Mouse (Mus musculus) C2C12 (cell line): ENCODE data around the gene Cdc42se2.

Experiments
- CEBPB ChIP-seq: IDR thresholded peaks from one replicate; pipeline ENCODE4 v1.6.1; 2011; ENCODE audit warnings: low read depth, mild to moderate bottlenecking, control low read depth, moderate library complexity
- CTCF ChIP-seq: IDR thresholded peaks from one replicate; pipeline ENCODE4 v1.5.1; 2011; ENCODE audit not compliant: control insufficient read depth, insufficient read depth, insufficient read length
- MAX ChIP-seq: IDR thresholded peaks from one replicate; pipeline ENCODE4 v1.6.1; 2011; ENCODE audit warnings: mild to moderate bottlenecking, control low read depth
- MYOD1 ChIP-seq: IDR thresholded peaks from one replicate; pipeline ENCODE4 v1.6.1; 2011; ENCODE audit warnings: low read depth; ENCODE audit not compliant: control insufficient read depth, insufficient read length
- USF1 ChIP-seq: IDR thresholded peaks from one replicate; pipeline ENCODE4 v1.6.1; 2011; ENCODE audit warnings: low read depth, mild to moderate bottlenecking, control low read depth, moderate library complexity

DNA sequence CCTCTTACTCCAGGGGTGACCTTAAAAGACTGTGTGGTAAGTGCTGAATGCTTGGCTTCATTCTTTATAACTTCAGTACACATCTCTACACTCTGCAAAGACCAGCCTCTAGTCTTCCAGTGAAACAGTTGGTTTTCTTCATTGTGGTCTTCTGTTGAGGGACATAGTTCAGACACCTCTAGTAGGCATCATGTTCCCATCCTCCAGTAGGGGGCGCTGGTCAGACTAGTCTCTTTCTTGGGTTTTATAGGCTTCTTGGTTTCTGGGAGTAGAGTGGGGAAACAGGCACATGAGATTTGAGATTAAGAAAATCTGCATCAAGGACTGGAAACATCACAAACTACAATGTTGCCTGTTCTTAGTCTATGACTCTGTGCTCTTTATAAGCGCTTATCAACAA is 47.1 kb upstream of the Cdc42se2 start:
- no peak for TF ChIP-seq CTCF
- no peak for TF ChIP-seq USF1
- TF ChIP-seq MYOD1: no peak
- TF ChIP-seq MAX: no peak
- no peak for TF ChIP-seq CEBPB
